In the genomic region with DNA sequence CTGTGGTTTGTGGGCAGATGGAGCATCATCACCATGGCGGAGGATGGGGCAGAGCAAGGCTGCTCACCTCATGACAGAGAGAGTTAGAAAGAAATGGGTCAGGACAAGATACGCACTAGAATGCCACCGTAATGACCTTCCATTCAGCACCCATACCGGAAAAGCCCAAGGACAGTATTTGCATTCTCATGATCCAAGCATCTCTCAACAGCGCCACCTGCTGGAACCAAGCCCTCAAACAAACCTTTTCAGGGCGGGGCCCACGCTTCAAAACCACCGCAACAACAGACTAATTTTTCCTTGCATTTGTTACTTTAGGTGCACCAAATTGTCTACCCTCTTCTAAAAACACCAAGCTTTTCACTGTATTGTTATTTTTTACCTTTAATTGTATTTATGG, we compare ENCODE assay signal across 9 mouse cellular contexts. TPM values are rescaled to one million over a fixed set of nuclear protein-coding genes. Genes with fewer than 3 reads are reported as not detected.
DNase-seq lines count a peak whose midpoint lies in the region; ATAC-seq and TF ChIP-seq lines count a peak whose summit lies in the region.
"Had no signal": no experiment of that assay in that cellular context is flagged by ENCODE, and none has a peak within 500 bp of the region (broad histone marks: within the 10 kb centered on the region; RNA-seq: fewer than 3 reads in every experiment).

No protein-coding gene starts in this region.

- no peak for ATAC-seq in hindbrain, embryonic 16.5 days
- ATAC-seq in erythroblast, adult 5-6 weeks (replicated peaks; ENCODE audit: low FRiP score, poor library complexity, severe bottlenecking), result peak; percentile 83
- ATAC-seq in midbrain, postnatal 0 days (ENCODE audit: low FRiP score), result no peak

- no peaks in the 10 kb centered on the region for H3K27me3 ChIP-seq in hindbrain, embryonic 10.5 days (ENCODE audit: insufficient read depth, poor library complexity, severe bottlenecking)
- H3K27me3 ChIP-seq in hindbrain, embryonic 16.5 days (replicated peaks; ENCODE audit: control insufficient read depth, insufficient read depth, low read length), result no peaks in the 10 kb centered on the region
- H3K27me3 ChIP-seq in CH12.LX (replicated peaks), result no peaks in the 10 kb centered on the region
- H3K27me3 ChIP-seq in midbrain, postnatal 0 days (ENCODE audit: insufficient read depth, low read length), result no peaks in the 10 kb centered on the region
- no peaks in the 10 kb centered on the region for H3K27me3 ChIP-seq in thymus, adult 2 months (ENCODE audit: control insufficient read depth, insufficient read depth, low read length)
- H3K27me3 ChIP-seq: limb, embryonic 15.5 days had no signal

- TF ChIP-seq RAD21 in CH12.LX (IDR thresholded peaks at IDR 0.05; ENCODE audit: low read depth, low read length), result peak; percentile 26

- peak; percentile 55 to 68 for TF ChIP-seq CTCF in CH12.LX (conservative IDR thresholded peaks at IDR 0.05 in 1 of 2, IDR thresholded peaks at IDR 0.05 in 1 of 2; ENCODE audit: low read depth in 2 of 2, low read length in 2 of 2)
- TF ChIP-seq CTCF in midbrain, postnatal 0 days (IDR thresholded peaks at IDR 0.05), result peak; percentile 57
- peak; percentile 65; the same call in 1 of the 2 replicates for TF ChIP-seq CTCF in thymus, adult 2 months (IDR thresholded peaks at IDR 0.05; ENCODE audit: borderline replicate concordance, control insufficient read depth, extremely low read depth, insufficient read depth, low read length, poor library complexity)

- H3K4me1 ChIP-seq in hindbrain, embryonic 10.5 days (replicated peaks), result no peaks in the 10 kb centered on the region
- no peaks in the 10 kb centered on the region for H3K4me1 ChIP-seq in hindbrain, embryonic 16.5 days (ENCODE audit: control insufficient read depth, insufficient read depth, low read depth, low read length)
- peaks cover 3 to 5% of the 10 kb centered on the region in 2 experiments; a peak in 2 of 4 replicates for H3K4me1 ChIP-seq in CH12.LX (ENCODE audit: control insufficient read depth in 1 of 2, insufficient read depth in 2 of 2)
- no peaks in the 10 kb centered on the region for H3K4me1 ChIP-seq in midbrain, postnatal 0 days (ENCODE audit: insufficient read depth, low read length)
- no peaks in the 10 kb centered on the region for H3K4me1 ChIP-seq in thymus, adult 2 months (replicated peaks; ENCODE audit: control insufficient read depth, insufficient read depth, low read length)
- H3K4me1 ChIP-seq: limb, embryonic 15.5 days had no signal

- peak; percentile 54 for DNase-seq in hindbrain, embryonic 10.5 days (ENCODE audit: low spot score)
- peak; percentile 65 for DNase-seq in CH12.LX (ENCODE audit: extremely low read depth)
- peak; percentile 68 for DNase-seq in brain, adult 2 months (ENCODE audit: low read depth, low spot score)
- DNase-seq in layer of hippocampus, postnatal 14 days (ENCODE audit: low spot score in 2 of 2), result peak; percentile 5 to 19
- peak; percentile 47 for DNase-seq in midbrain, postnatal 0 days (ENCODE audit: low spot score)
- peak; percentile 69 for DNase-seq in thymus, adult 2 months

- WGBS in hindbrain, embryonic 10.5 days, result 54% methylated on average over 8 of the region's 8 CpGs
- WGBS in hindbrain, embryonic 16.5 days, result 54% methylated on average over 8 of the region's 8 CpGs
- WGBS in midbrain, postnatal 0 days, result 54% methylated on average over 8 of the region's 8 CpGs
- 64% methylated on average over 8 of the region's 8 CpGs for WGBS in thymus, adult 2 months

- no peak overlapping the region for H3K27ac ChIP-seq in hindbrain, embryonic 10.5 days
- no peak overlapping the region for H3K27ac ChIP-seq in hindbrain, embryonic 16.5 days (ENCODE audit: low read depth, low read length)
- H3K27ac ChIP-seq in CH12.LX (ENCODE audit: insufficient read depth, low read depth), result no peak overlapping the region
- no peak overlapping the region for H3K27ac ChIP-seq in midbrain, postnatal 0 days (ENCODE audit: low read depth, low read length)
- no peak overlapping the region for H3K27ac ChIP-seq in thymus, adult 2 months (ENCODE audit: control insufficient read depth, insufficient read depth, low read length)
- H3K27ac ChIP-seq: limb, embryonic 15.5 days had no signal

- no peak for TF ChIP-seq EP300 in CH12.LX (IDR thresholded peaks at IDR 0.05; ENCODE audit: low read length)

- H3K9ac ChIP-seq in hindbrain, embryonic 16.5 days (ENCODE audit: low read depth, low read length), result no peak overlapping the region
- H3K9ac ChIP-seq in CH12.LX (ENCODE audit: insufficient read depth, low read depth), result no peak overlapping the region
- no peak overlapping the region for H3K9ac ChIP-seq in midbrain, postnatal 0 days (replicated peaks; ENCODE audit: low read length, poor library complexity, severe bottlenecking)
- H3K9ac ChIP-seq: limb, embryonic 15.5 days had no signal

- no peak overlapping the region for H3K4me2 ChIP-seq in hindbrain, embryonic 16.5 days (ENCODE audit: low read length)
- H3K4me2 ChIP-seq in CH12.LX (ENCODE audit: insufficient read depth, low read depth, poor library complexity, severe bottlenecking), result no peak overlapping the region
- H3K4me2 ChIP-seq in midbrain, postnatal 0 days (ENCODE audit: low read depth, low read length, poor library complexity, severe bottlenecking), result no peak overlapping the region
- H3K4me2 ChIP-seq: limb, embryonic 15.5 days had no signal

- no peak for TF ChIP-seq POLR2A in CH12.LX (IDR thresholded peaks at IDR 0.05; ENCODE audit: low read depth, low read length)
- no peak for TF ChIP-seq POLR2A in thymus, adult 2 months (IDR thresholded peaks at IDR 0.05; ENCODE audit: control insufficient read depth, extremely low read depth, insufficient read depth, low read length, poor library complexity)

- H3K79me2 ChIP-seq in CH12.LX (replicated peaks; ENCODE audit: control insufficient read depth, extremely low read depth, insufficient read depth, poor library complexity, severe bottlenecking), result no peaks in the 10 kb centered on the region

- no peaks in the 10 kb centered on the region for H3K36me3 ChIP-seq in hindbrain, embryonic 10.5 days
- no peaks in the 10 kb centered on the region for H3K36me3 ChIP-seq in hindbrain, embryonic 16.5 days (ENCODE audit: control insufficient read depth, insufficient read depth, low read length)
- H3K36me3 ChIP-seq in CH12.LX (replicated peaks in 1 of 2; ENCODE audit: control insufficient read depth in 1 of 2, insufficient read depth in 1 of 2, low read length in 1 of 2), result no peaks in the 10 kb centered on the region
- H3K36me3 ChIP-seq in midbrain, postnatal 0 days (ENCODE audit: insufficient read depth, low read length), result no peaks in the 10 kb centered on the region
- no peaks in the 10 kb centered on the region for H3K36me3 ChIP-seq in thymus, adult 2 months (ENCODE audit: control insufficient read depth, insufficient read depth, low read length)
- H3K36me3 ChIP-seq: limb, embryonic 15.5 days had no signal

- peaks cover 7% of the 10 kb centered on the region; the same call in 1 of the 2 replicates for H3K9me3 ChIP-seq in hindbrain, embryonic 10.5 days
- H3K9me3 ChIP-seq in hindbrain, embryonic 16.5 days (ENCODE audit: control insufficient read depth, low read length), result no peaks in the 10 kb centered on the region
- H3K9me3 ChIP-seq in CH12.LX (replicated peaks; ENCODE audit: low read length), result peaks cover 4% of the 10 kb centered on the region
- H3K9me3 ChIP-seq in midbrain, postnatal 0 days (ENCODE audit: low read length), result no peaks in the 10 kb centered on the region
- H3K9me3 ChIP-seq: limb, embryonic 15.5 days had no signal

- dilution Hi-C loops in CH12.LX (cut with MboI; ENCODE audit: extremely low pct_ligation_motif_present, extremely low pct_unique_long_range_greater_than_20kb, low sequenced_read_pairs), result no loop called here

- H3K4me3 ChIP-seq in hindbrain, embryonic 10.5 days, result no peak overlapping the region
- no peak overlapping the region for H3K4me3 ChIP-seq in hindbrain, embryonic 16.5 days (ENCODE audit: low read length)
- H3K4me3 ChIP-seq in CH12.LX (replicated peaks in 1 of 3; ENCODE audit: low read depth in 2 of 3, low read length in 2 of 3, poor library complexity in 1 of 3), result no peak overlapping the region
- H3K4me3 ChIP-seq in midbrain, postnatal 0 days (ENCODE audit: low read depth, low read length), result no peak overlapping the region
- H3K4me3 ChIP-seq in thymus, adult 2 months (ENCODE audit: control insufficient read depth, insufficient read depth, low read length), result no peak overlapping the region
- H3K4me3 ChIP-seq: limb, embryonic 15.5 days had no signal

- in situ Hi-C loops in CH12.LX (cut with MboI; ENCODE audit: low pct_ligation_motif_present, low pct_unique_long_range_greater_than_20kb, low sequenced_read_pairs), result loop anchor here (25.0 kb wide), 2 partner anchors 243 to 318 kb away; no protein-coding TSS in a partner anchor

RNA-seq across cellular contexts. Expression of gene Tex50, which starts 21.6 kb away (rescaled TPM):
- polyA plus RNA-seq in hindbrain, embryonic 10.5 days (2016; fragmentation: Nextera tagmentation; extraction: Ambion mirVana), result 0.13 and 0.45 TPM in 2 replicates
- 0.87 and 1.1 TPM in 2 replicates for polyA plus RNA-seq in hindbrain, embryonic 16.5 days (2015; fragmentation: Nextera tagmentation; extraction: Ambion mirVana)
- total RNA-seq in CH12.LX (2012; rRNA removed) (not detected in 2 replicates), CH12.LX (2014; rRNA removed) (not detected in 2 replicates)
- not detected in 2 replicates for polyA plus RNA-seq in CH12.LX (2012; ENCODE audit: insufficient read length, low read depth)
- total RNA-seq in erythroblast, adult 5-6 weeks (2015; ENCODE audit: low replicate concordance), result not detected in 2 replicates
- total RNA-seq in erythroblast, adult 5-6 weeks (2017; ENCODE audit: low replicate concordance), result not detected in 2 replicates
- not detected for total RNA-seq in layer of hippocampus, postnatal 14 days (2021)
- total RNA-seq in midbrain, postnatal 0 days (2014; rRNA removed), result not detected in 2 replicates
- polyA plus RNA-seq in midbrain, postnatal 0 days (2015; fragmentation: Nextera tagmentation; extraction: Ambion mirVana), result 0.23 and 0.73 TPM in 2 replicates
- polyA plus RNA-seq in thymus, adult 2 months (2012; rRNA removed), result not detected in 2 replicates
- polyA plus RNA-seq: limb, embryonic 15.5 days had no signal

RNA-seq across cellular contexts. Expression of gene Ankrd45, which starts 38.2 kb away (rescaled TPM):
- polyA plus RNA-seq in hindbrain, embryonic 10.5 days (2016; fragmentation: Nextera tagmentation; extraction: Ambion mirVana), result 4.1 and 4.9 TPM in 2 replicates
- polyA plus RNA-seq in hindbrain, embryonic 16.5 days (2015; fragmentation: Nextera tagmentation; extraction: Ambion mirVana), result 29.8 and 32.0 TPM in 2 replicates
- total RNA-seq in CH12.LX (2012; rRNA removed) (not detected in 2 replicates), CH12.LX (2014; rRNA removed) (not detected in 2 replicates)
- polyA plus RNA-seq in CH12.LX (2012; ENCODE audit: insufficient read length, low read depth), result 0.23 TPM in 1 of 2 replicates, not detected in the other
- not detected in 2 replicates for total RNA-seq in erythroblast, adult 5-6 weeks (2015; ENCODE audit: low replicate concordance)
- not detected in 2 replicates for total RNA-seq in erythroblast, adult 5-6 weeks (2017; ENCODE audit: low replicate concordance)
- total RNA-seq in layer of hippocampus, postnatal 14 days (2021), result 10 to 100 TPM; 29.3 to 31.4 TPM
- 30.1 and 37.5 TPM in 2 replicates for total RNA-seq in midbrain, postnatal 0 days (2014; rRNA removed)
- polyA plus RNA-seq in midbrain, postnatal 0 days (2015; fragmentation: Nextera tagmentation; extraction: Ambion mirVana), result 28.7 and 30.5 TPM in 2 replicates
- polyA plus RNA-seq in thymus, adult 2 months (2012; rRNA removed), result 0.04 and 0.05 TPM in 2 replicates

RNA-seq across cellular contexts. Expression of gene Klhl20, which starts 49.4 kb away (rescaled TPM):
- 15.5 and 15.6 TPM in 2 replicates for polyA plus RNA-seq in hindbrain, embryonic 10.5 days (2016; fragmentation: Nextera tagmentation; extraction: Ambion mirVana)
- 17.2 and 21.1 TPM in 2 replicates for polyA plus RNA-seq in hindbrain, embryonic 16.5 days (2015; fragmentation: Nextera tagmentation; extraction: Ambion mirVana)
- total RNA-seq in CH12.LX (2012; rRNA removed) (8.3 and 9.7 TPM in 2 replicates), CH12.LX (2014; rRNA removed) (7.2 and 7.9 TPM in 2 replicates)
- 16.0 and 16.3 TPM in 2 replicates for polyA plus RNA-seq in CH12.LX (2012; ENCODE audit: insufficient read length, low read depth)
- 8.1 and 14.6 TPM in 2 replicates for total RNA-seq in erythroblast, adult 5-6 weeks (2015; ENCODE audit: low replicate concordance)
- 4.2 and 5.2 TPM in 2 replicates for total RNA-seq in erythroblast, adult 5-6 weeks (2017; ENCODE audit: low replicate concordance)
- total RNA-seq in layer of hippocampus, postnatal 14 days (2021), result 10 to 100 TPM; 18.7 to 19.1 TPM
- 18.5 and 19.2 TPM in 2 replicates for total RNA-seq in midbrain, postnatal 0 days (2014; rRNA removed)
- polyA plus RNA-seq in midbrain, postnatal 0 days (2015; fragmentation: Nextera tagmentation; extraction: Ambion mirVana), result 13.3 and 14.2 TPM in 2 replicates
- 19.1 and 19.3 TPM in 2 replicates for polyA plus RNA-seq in thymus, adult 2 months (2012; rRNA removed)

Comparison
In these comparisons a context has a peak if more than half of its experiments do, and no peak if none do; other contexts are left out.
1. DNase-seq: peak in every context shown above with its lines; median percentile 69 in thymus, adult 2 months; 68 in brain, adult 2 months; 65 in CH12.LX; 54 in hindbrain, embryonic 10.5 days; 47 in midbrain, postnatal 0 days; 12 in layer of hippocampus, postnatal 14 days.